Mouse (Mus musculus): Measurements from ENCODE around the gene Hivep2.
A peak's percentile ranks its signal among the peaks of the same experiment; 100 is the strongest.

Gene Hivep2

GRCm38 (mm10) chr10:14048322-14048915 is 82.5 kb downstream of the Hivep2 start:
- no peak for DNase-seq (ENCODE audit: low spot score)

- no peak for DNase-seq (ENCODE audit: low spot score)
Observed at GRCm38 (mm10) chr10:14048916-14049445, 83.1 kb downstream of the Hivep2 start.

- DNase-seq (ENCODE audit: low spot score), result no peak
Observed at GRCm38 (mm10) chr10:14049686-14050085, 83.8 kb downstream of the Hivep2 start.

GRCm38 (mm10) chr10:14050586-14050985 is 84.7 kb downstream of the Hivep2 start:
- DNase-seq (ENCODE audit: low spot score), result no peak

GRCm38 (mm10) chr10:14052109-14052689 is 86.3 kb downstream of the Hivep2 start:
- DNase-seq (ENCODE audit: low spot score), result no peak

GRCm38 (mm10) chr10:14054860-14055259 is 89.0 kb downstream of the Hivep2 start:
- no peak for DNase-seq (ENCODE audit: low spot score)

GRCm38 (mm10) chr10:14055533-14055981 is 89.7 kb downstream of the Hivep2 start:
- no peak for DNase-seq (ENCODE audit: low spot score)

- no peak for DNase-seq (ENCODE audit: low spot score)
Observed at GRCm38 (mm10) chr10:14056057-14056456, 90.2 kb downstream of the Hivep2 start.

- DNase-seq (ENCODE audit: low spot score), result peak; percentile 76
Observed at GRCm38 (mm10) chr10:14056584-14057451, 90.9 kb downstream of the Hivep2 start.

- DNase-seq (ENCODE audit: low spot score), result no peak
Observed at GRCm38 (mm10) chr10:14057841-14058605, 92.1 kb downstream of the Hivep2 start.

GRCm38 (mm10) chr10:14058742-14059141 is 92.9 kb downstream of the Hivep2 start:
- DNase-seq (ENCODE audit: low spot score), result no peak

- DNase-seq (ENCODE audit: low spot score), result no peak
Observed at GRCm38 (mm10) chr10:14059581-14059980, 93.7 kb downstream of the Hivep2 start.

- no peak for DNase-seq (ENCODE audit: low spot score)
Observed at GRCm38 (mm10) chr10:14060302-14060701, 94.4 kb downstream of the Hivep2 start.

GRCm38 (mm10) chr10:14063226-14063625 is 97.4 kb downstream of the Hivep2 start:
- no peak for DNase-seq (ENCODE audit: low spot score)

GRCm38 (mm10) chr10:14064759-14065395 is 99.0 kb downstream of the Hivep2 start:
- no peak for DNase-seq (ENCODE audit: low spot score)

- no peak for DNase-seq (ENCODE audit: low spot score)
Observed at GRCm38 (mm10) chr10:14067802-14068201, 101.9 kb downstream of the Hivep2 start.

- no peak for DNase-seq (ENCODE audit: low spot score)
Observed at GRCm38 (mm10) chr10:14070498-14071079, 104.7 kb downstream of the Hivep2 start.

GRCm38 (mm10) chr10:14072504-14072903 is 106.6 kb downstream of the Hivep2 start:
- DNase-seq (ENCODE audit: low spot score), result no peak

- DNase-seq (ENCODE audit: low spot score), result no peak
Observed at GRCm38 (mm10) chr10:14075767-14076166, 109.9 kb downstream of the Hivep2 start.

- no peak for DNase-seq (ENCODE audit: low spot score)
Observed at GRCm38 (mm10) chr10:14076880-14077279, 111.0 kb downstream of the Hivep2 start.

GRCm38 (mm10) chr10:14080830-14081229 is 115.0 kb downstream of the Hivep2 start:
- no peak for DNase-seq (ENCODE audit: low spot score)

Data from testis, postnatal 10 days (tissue).